Mouse (Mus musculus) MN1 (cell line): ENCODE results near the gene Cryzl2.

ENCODE experiments used
- DNase-seq: peaks from one replicate; pipeline ENCODE4 v3.0.0-alpha.2; 2016; ENCODE audit warnings: low spot score

Gene Cryzl2

GRCm38 (mm10) chr1:157476231-157476630 lies 17.9 kb downstream of the Cryzl2 start:
- no peak for DNase-seq

GRCm38 (mm10) chr1:157480090-157480489 lies 21.7 kb downstream of the Cryzl2 start:
- peak; percentile 42 for DNase-seq

GRCm38 (mm10) chr1:157480901-157481300 lies 22.5 kb downstream of the Cryzl2 start:
- DNase-seq = no peak

GRCm38 (mm10) chr1:157481666-157482065 lies 23.3 kb downstream of the Cryzl2 start:
- DNase-seq = no peak

- DNase-seq = no peak
Observed at GRCm38 (mm10) chr1:157484161-157484560, 25.8 kb downstream of the Cryzl2 start.

- DNase-seq = no peak
Observed at GRCm38 (mm10) chr1:157500657-157501056, 42.3 kb downstream of the Cryzl2 start.

- no peak for DNase-seq
Observed at GRCm38 (mm10) chr1:157501352-157501945, 43.1 kb downstream of the Cryzl2 start.

- no peak for DNase-seq
Observed at GRCm38 (mm10) chr1:157503071-157503470, 44.7 kb downstream of the Cryzl2 start.

- DNase-seq = peak; percentile 85
Observed at GRCm38 (mm10) chr1:157506522-157506921, 48.1 kb downstream of the Cryzl2 start, which contains the start of gene Sec16b. Gene Sec16b (plus strand): TSS chr1:157506728.

- DNase-seq = peak; percentile 34
Observed at GRCm38 (mm10) chr1:157506995-157507595, 48.7 kb downstream of the Cryzl2 start.

- DNase-seq = peak; percentile 71
Observed at GRCm38 (mm10) chr1:157507814-157508213, 49.4 kb downstream of the Cryzl2 start.

GRCm38 (mm10) chr1:157512690-157513448 lies 54.5 kb downstream of the Cryzl2 start:
- no peak for DNase-seq

- DNase-seq = no peak
Observed at GRCm38 (mm10) chr1:157513559-157513958, 55.2 kb downstream of the Cryzl2 start.

GRCm38 (mm10) chr1:157514298-157514697 lies 55.9 kb downstream of the Cryzl2 start:
- no peak for DNase-seq

GRCm38 (mm10) chr1:157516838-157517808 lies 58.7 kb downstream of the Cryzl2 start:
- DNase-seq = no peak

- DNase-seq = peak; percentile 79
Observed at GRCm38 (mm10) chr1:157518111-157518523, 59.7 kb downstream of the Cryzl2 start.

- DNase-seq = no peak
Observed at GRCm38 (mm10) chr1:157519396-157519795, 61.0 kb downstream of the Cryzl2 start.

- no peak for DNase-seq
Observed at GRCm38 (mm10) chr1:157522322-157522721, 63.9 kb downstream of the Cryzl2 start.

GRCm38 (mm10) chr1:157524775-157525174 lies 66.4 kb downstream of the Cryzl2 start:
- DNase-seq = no peak

GRCm38 (mm10) chr1:157525692-157526354 lies 67.4 kb downstream of the Cryzl2 start:
- no peak for DNase-seq

GRCm38 (mm10) chr1:157526625-157527024 lies 68.2 kb downstream of the Cryzl2 start:
- DNase-seq = no peak
